Mouse (Mus musculus): Measurements from ENCODE around the gene Rhoh.

DNA sequence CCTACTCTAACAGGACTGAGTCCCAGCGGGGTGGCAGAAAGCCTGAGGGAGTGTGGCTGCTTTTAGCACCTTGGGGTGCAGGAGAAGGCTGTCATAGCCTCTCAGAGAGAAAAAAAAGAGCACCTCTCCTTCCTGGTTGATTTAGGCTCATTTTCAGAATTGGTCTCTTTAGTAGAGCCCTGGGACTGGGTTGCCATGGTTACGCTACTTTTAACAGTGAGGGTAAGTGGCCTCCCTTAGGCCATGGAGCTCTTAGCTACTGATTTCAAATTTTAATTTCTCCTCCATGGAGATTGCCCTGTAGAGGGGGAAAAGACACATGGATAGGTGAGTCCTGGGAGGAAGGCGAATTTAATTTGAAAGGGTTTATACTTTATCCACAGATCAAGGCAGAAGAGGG, 57.6 kb downstream of the Rhoh start:
- no peak for TF ChIP-seq CTCF (IDR thresholded peaks at IDR 0.05; ENCODE audit: borderline replicate concordance, extremely low read depth, insufficient read depth, insufficient read length)
- TF ChIP-seq POLR2A (IDR thresholded peaks at IDR 0.05; ENCODE audit: borderline replicate concordance, extremely low read depth, insufficient read depth, insufficient read length, poor library complexity, severe bottlenecking): no peak
